Mouse (Mus musculus) erythroblast, embryonic 14.5 days (primary cell): ENCODE data around the gene Sf3b4.

Experiments used
- GATA1 ChIP-seq: IDR thresholded peaks from 2 replicates; pipeline ENCODE4 v1.6.1; 2012; ENCODE audit warnings: low read length, inconsistent platforms, mixed read lengths
- TAL1 ChIP-seq: IDR thresholded peaks from 3 replicates; pipeline ENCODE4 v1.6.1; 2012; ENCODE audit warnings: low read length, inconsistent platforms, mixed read lengths

DNA sequence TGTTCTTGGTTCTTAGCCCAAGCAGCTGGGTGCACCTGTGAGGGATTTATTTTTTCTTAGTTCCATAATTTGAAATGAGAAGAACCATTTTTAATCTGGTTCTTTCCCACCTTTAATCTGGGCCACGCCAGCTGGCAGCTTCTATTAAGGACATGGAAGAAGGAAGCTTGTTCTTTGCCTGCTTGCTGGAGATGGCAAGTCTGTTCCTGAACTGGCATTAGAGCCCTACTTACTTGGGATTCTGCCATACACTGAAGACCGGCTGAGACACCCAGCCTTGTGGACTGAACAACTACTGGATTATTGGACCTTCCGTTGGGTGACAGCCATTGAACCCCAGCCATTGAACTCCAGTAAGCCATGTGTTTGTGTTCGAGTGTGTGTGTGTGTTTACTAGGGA lies 50.6 kb downstream of the Sf3b4 start:
- no peak for TF ChIP-seq GATA1
- no peak for TF ChIP-seq TAL1
